Mouse (Mus musculus): ENCODE data around the gene Il12b. TPM values are rescaled to one million over a fixed set of nuclear protein-coding genes. Genes with fewer than 3 reads are reported as not detected.

The Il12b gene
- total RNA-seq, 2 experiments from 2014 or later, result not detected

Other genes starting within 250 kb of the Il12b start
- gene Ublcp1, start 70.4 kb downstream of the Il12b start, total RNA-seq (2021), result 10 to 100 TPM; 47.7 to 51.7 TPM
- gene Rnf145, start 118.9 kb downstream of the Il12b start, total RNA-seq (2021), result 100 to 1,000 TPM; 104 to 107 TPM
- 1 to 10 TPM; 2.9 to 6.1 TPM for gene Ebf1, start 217.3 kb downstream of the Il12b start, total RNA-seq (2021)

Data from left cerebral cortex, postnatal 36 days (tissue).